Mouse (Mus musculus): ENCODE results near the gene Enox1.

Gene Enox1

GRCm38 (mm10) chr14:77279143-77279542 lies 122.6 kb downstream of the Enox1 start:
- no peak for DNase-seq

GRCm38 (mm10) chr14:77280454-77280853 lies 123.9 kb downstream of the Enox1 start:
- DNase-seq: no peak

GRCm38 (mm10) chr14:77280893-77281292 lies 124.3 kb downstream of the Enox1 start:
- DNase-seq: no peak

- no peak for DNase-seq
Observed at GRCm38 (mm10) chr14:77283939-77284338, 127.4 kb downstream of the Enox1 start.

- DNase-seq: no peak
Observed at GRCm38 (mm10) chr14:77285453-77285852, 128.9 kb downstream of the Enox1 start.

- no peak for DNase-seq
Observed at GRCm38 (mm10) chr14:77291756-77292155, 135.2 kb downstream of the Enox1 start.

GRCm38 (mm10) chr14:77297039-77297438 lies 140.5 kb downstream of the Enox1 start:
- peak; percentile 22 for DNase-seq

GRCm38 (mm10) chr14:77298327-77298726 lies 141.8 kb downstream of the Enox1 start:
- no peak for DNase-seq

GRCm38 (mm10) chr14:77309571-77309970 lies 153.0 kb downstream of the Enox1 start:
- peak; percentile 19 for DNase-seq

GRCm38 (mm10) chr14:77311456-77311855 lies 154.9 kb downstream of the Enox1 start:
- no peak for DNase-seq

GRCm38 (mm10) chr14:77319396-77319795 lies 162.8 kb downstream of the Enox1 start:
- no peak for DNase-seq

GRCm38 (mm10) chr14:77324348-77324747 lies 167.8 kb downstream of the Enox1 start:
- DNase-seq: no peak

GRCm38 (mm10) chr14:77327693-77328092 lies 171.1 kb downstream of the Enox1 start:
- DNase-seq: no peak

GRCm38 (mm10) chr14:77329791-77330190 lies 173.2 kb downstream of the Enox1 start:
- DNase-seq: no peak

- DNase-seq: no peak
Observed at GRCm38 (mm10) chr14:77343662-77344340, 187.2 kb downstream of the Enox1 start.

GRCm38 (mm10) chr14:77346296-77346695 lies 189.7 kb downstream of the Enox1 start:
- no peak for DNase-seq

GRCm38 (mm10) chr14:77351803-77352352 lies 195.3 kb downstream of the Enox1 start:
- DNase-seq: no peak

- no peak for DNase-seq
Observed at GRCm38 (mm10) chr14:77362662-77363061, 206.1 kb downstream of the Enox1 start.

GRCm38 (mm10) chr14:77368411-77368810 lies 211.8 kb downstream of the Enox1 start:
- no peak for DNase-seq

- no peak for DNase-seq
Observed at GRCm38 (mm10) chr14:77369070-77369469, 212.5 kb downstream of the Enox1 start.

- no peak for DNase-seq
Observed at GRCm38 (mm10) chr14:77370521-77370920, 214.0 kb downstream of the Enox1 start.

- DNase-seq: no peak
Observed at GRCm38 (mm10) chr14:77371977-77372376, 215.4 kb downstream of the Enox1 start.

- no peak for DNase-seq
Observed at GRCm38 (mm10) chr14:77373119-77373518, 216.6 kb downstream of the Enox1 start.

- no peak for DNase-seq
Observed at GRCm38 (mm10) chr14:77375054-77375453, 218.5 kb downstream of the Enox1 start.

- no peak for DNase-seq
Observed at GRCm38 (mm10) chr14:77375618-77376017, 219.1 kb downstream of the Enox1 start.
